Mouse (Mus musculus) mammary gland, adult 2 months (tissue): Measurements from ENCODE around the gene Zkscan4. TPM values are rescaled to one million over a fixed set of nuclear protein-coding genes. Genes with fewer than 3 reads are reported as not detected.

Experiments
- polyA plus RNA-seq: library from polyadenylated mRNA; depleted of rRNA; stranded (reverse); fragments of >200 nt; gene quantifications from 2 replicates; pipeline ENCODE4 v1.2.3, GENCODE M21; 2012; ENCODE audit warnings: low replicate concordance; rRNA removed

Zkscan4 gene
- polyA plus RNA-seq = 0.83 and 0.84 TPM in 2 replicates

DNA sequence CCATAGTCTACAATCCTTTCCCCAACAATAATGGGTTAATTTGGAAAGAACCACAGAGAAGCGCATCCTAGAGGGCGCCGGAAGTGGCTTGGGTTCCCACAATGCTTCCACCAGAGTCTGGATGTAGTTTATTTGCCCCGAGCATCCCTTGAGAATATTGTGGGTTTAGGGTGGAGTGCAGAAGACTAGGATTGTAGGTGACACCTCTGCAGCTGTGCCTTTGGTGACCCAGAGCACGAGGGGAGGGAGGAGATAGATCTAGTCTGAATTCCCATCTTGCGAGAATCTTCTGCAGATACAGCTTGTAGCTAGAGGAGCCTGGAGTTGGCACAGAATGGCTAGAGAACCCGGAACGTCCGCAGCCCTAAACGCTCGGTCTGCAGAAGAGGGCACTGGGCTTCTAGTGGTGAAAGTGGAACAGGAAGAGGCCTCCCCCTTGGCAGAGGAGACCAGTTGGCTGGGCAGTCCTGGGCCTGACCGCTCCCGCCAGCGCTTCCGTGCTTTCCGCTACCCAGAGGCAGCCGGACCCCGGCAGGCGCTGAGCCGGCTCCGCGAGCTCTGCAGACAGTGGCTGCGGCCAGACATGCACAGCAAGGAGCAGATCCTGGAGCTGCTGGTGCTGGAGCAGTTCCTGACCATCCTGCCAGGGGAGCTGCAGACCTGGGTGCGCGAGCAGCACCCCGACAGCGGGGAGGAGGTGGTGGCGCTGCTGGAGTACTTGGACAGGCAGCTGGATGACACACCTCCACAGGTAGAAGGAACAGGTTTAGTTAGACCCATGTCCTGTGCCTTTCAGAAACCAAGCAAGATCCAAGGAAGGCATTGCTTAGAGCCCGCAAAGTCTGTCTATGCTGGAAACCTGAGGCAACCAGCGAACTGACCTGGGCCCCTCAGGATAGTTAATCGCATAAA, at the start of gene Zkscan4, which contains the start of gene Gm10065:
Gene Zkscan4 (plus strand): TSS at position 149 of the 912 bp plus-strand sequence.
Gene Gm10065 (minus strand): TSS at position 683 of the 912 bp plus-strand sequence.

GRCm38 (mm10) chr13:21440503-21441206, 38.1 kb upstream of the Zkscan4 start, which contains the start of gene Pgbd1:
Gene Pgbd1 (minus strand): TSS chr13:21441058.

DNA sequence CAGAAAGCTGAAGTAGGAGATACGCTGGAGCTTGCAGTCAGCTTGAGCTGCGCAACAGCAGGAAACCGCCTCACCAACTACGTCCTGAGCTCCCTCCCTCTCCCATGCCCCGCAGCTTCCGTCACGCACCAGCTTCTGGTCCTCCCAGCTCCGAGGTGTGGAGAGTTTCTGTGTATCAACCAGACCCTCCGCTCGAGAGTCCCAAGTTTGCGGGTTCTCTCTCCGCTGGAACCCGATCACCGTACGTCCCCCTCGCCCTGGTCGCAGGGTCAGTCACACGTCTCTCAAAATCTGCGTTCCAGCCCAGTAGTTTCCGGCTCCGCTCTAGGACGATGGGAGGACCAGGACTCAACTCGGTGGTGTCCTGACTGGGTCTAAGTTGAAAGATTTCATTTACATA, 25.3 kb upstream of the Zkscan4 start, which contains the start of gene Zscan26:
Gene Zscan26 (minus strand): TSS at position 282 of the 400 bp plus-strand sequence.

GRCm38 (mm10) chr13:21468061-21469019, 10.4 kb upstream of the Zkscan4 start, which contains the start of gene Nkapl:
Gene Nkapl (minus strand): TSS chr13:21468509.

DNA sequence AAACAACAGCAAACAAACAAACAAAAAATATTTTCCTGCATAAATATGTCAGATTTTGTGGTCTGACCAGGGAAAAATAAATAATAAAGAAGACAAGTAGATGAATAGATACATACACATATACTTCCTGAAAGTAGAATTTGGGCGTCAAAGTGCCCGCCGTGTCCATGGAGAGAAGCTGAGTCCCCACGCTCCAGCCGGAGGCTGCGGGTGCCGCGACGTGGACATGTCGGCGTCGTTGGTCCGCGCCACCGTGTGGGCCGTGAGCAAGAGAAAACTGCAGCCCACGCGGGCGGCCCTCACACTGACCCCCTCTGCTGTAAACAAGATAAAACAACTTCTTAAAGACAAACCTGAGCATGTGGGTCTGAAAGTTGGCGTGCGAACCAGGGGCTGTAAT, 16.4 kb downstream of the Zkscan4 start, which contains the start of gene AK157302:
Gene AK157302 (plus strand): TSS at position 144 of the 400 bp plus-strand sequence.

DNA sequence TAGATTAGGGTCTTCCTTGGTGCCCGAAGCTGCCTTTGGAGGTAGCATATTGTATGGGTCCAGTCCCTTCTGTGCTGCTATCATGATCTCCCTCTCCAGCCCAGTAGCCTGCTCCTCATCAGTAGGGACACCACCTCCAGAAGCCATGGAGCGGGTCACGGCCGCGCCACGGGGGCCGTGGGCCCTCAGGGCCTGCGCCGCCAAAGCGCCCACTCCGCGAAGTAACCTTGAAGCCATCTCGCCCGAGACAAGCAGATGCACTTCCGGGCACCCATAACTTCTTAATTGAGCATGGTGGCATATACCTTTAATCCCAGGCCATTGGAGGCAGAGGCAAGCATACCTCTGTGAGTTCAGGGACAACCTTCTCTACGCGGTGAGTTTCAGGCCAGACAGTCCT, 22.5 kb downstream of the Zkscan4 start, which contains the start of gene Gm11273:
Gene Gm11273 (minus strand): TSS at position 237 of the 400 bp plus-strand sequence.

DNA sequence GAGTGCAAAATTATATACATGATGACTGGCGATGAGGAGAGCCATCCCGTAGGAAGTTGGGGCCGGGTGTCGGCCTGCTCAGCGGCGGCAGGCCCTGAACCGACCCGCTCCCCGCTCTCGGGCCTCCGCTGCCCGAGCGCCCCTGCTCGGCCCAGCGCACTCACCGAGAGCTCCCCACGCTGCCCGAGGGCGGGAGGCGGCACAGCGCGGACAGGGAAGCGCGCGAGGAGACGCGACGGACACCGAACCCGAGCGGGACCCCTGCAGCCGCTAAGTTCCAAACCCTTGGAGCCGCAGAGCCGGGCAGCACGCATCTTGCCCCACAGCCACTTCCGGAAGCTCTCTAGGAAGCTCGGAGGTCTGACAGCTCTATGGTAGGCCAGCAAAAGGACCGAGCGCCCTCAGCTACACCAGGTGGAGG, 52.1 kb downstream of the Zkscan4 start, which contains the start of gene Zkscan8:
Gene Zkscan8 (minus strand): TSS at position 340 of the 421 bp plus-strand sequence.

Other genes starting within 250 kb of the Zkscan4 start
- gene Gpx5, start 186.2 kb upstream of the Zkscan4 start, polyA plus RNA-seq = not detected in 2 replicates
- gene Gpx6, start 166.8 kb upstream of the Zkscan4 start, polyA plus RNA-seq = not detected in 2 replicates
- gene Olfr1367, start 132.0 kb upstream of the Zkscan4 start, polyA plus RNA-seq = not detected in 2 replicates
- gene Zscan12, start 116.1 kb upstream of the Zkscan4 start, polyA plus RNA-seq = 0.57 and 1.9 TPM in 2 replicates
- 20.3 and 33.3 TPM in 2 replicates for gene Zkscan3, start 76.2 kb upstream of the Zkscan4 start, polyA plus RNA-seq
- 0.13 and 0.37 TPM in 2 replicates for gene Pgbd1, start 37.8 kb upstream of the Zkscan4 start, polyA plus RNA-seq
- 8.0 and 24.0 TPM in 2 replicates for gene Zscan26, start 25.2 kb upstream of the Zkscan4 start, polyA plus RNA-seq
- gene Nkapl, start 10.4 kb upstream of the Zkscan4 start, polyA plus RNA-seq = 0.78 and 0.93 TPM in 2 replicates
- gene Gm10065, start 534 bp downstream of the Zkscan4 start, polyA plus RNA-seq = not detected in 2 replicates
- 0.10 and 0.29 TPM in 2 replicates for gene AK157302, start 16.3 kb downstream of the Zkscan4 start, polyA plus RNA-seq
- 7.7 and 27.9 TPM in 2 replicates for gene Gm11273, start 22.5 kb downstream of the Zkscan4 start, polyA plus RNA-seq
- gene Zkscan8, start 52.2 kb downstream of the Zkscan4 start, polyA plus RNA-seq = 2.2 and 7.0 TPM in 2 replicates
- gene Olfr1366, start 63.9 kb downstream of the Zkscan4 start, polyA plus RNA-seq = not detected in 2 replicates
- not detected in 2 replicates for gene Olfr1535, start 81.0 kb downstream of the Zkscan4 start, polyA plus RNA-seq
- not detected in 2 replicates for gene Olfr1364, start 102.9 kb downstream of the Zkscan4 start, polyA plus RNA-seq
- 0.03 and 0.04 TPM in 2 replicates for gene Olfr1362, start 135.1 kb downstream of the Zkscan4 start, polyA plus RNA-seq
- gene Olfr11, start 163.6 kb downstream of the Zkscan4 start, polyA plus RNA-seq = 0.03 TPM in 1 of 2 replicates, not detected in the other
- gene Olfr1361, start 184.5 kb downstream of the Zkscan4 start, polyA plus RNA-seq = not detected in 2 replicates
- gene Olfr1360, start 198.5 kb downstream of the Zkscan4 start, polyA plus RNA-seq = not detected in 2 replicates
- gene Olfr1359, start 219.2 kb downstream of the Zkscan4 start, polyA plus RNA-seq = not detected in 2 replicates
- gene Hist1h2bl, start 237.2 kb downstream of the Zkscan4 start, polyA plus RNA-seq = 1.7 and 11.3 TPM in 2 replicates
- 2.7 and 18.5 TPM in 2 replicates for gene Hist1h2ai, start 237.5 kb downstream of the Zkscan4 start, polyA plus RNA-seq
- 6.1 and 31.9 TPM in 2 replicates for gene Hist1h3h, start 238.8 kb downstream of the Zkscan4 start, polyA plus RNA-seq
- gene Hist1h2bm, start 243.1 kb downstream of the Zkscan4 start, polyA plus RNA-seq = 1.3 and 2.3 TPM in 2 replicates